In genomic region chr2:146299841-146300460, GRCm38 (mm10) we compare ENCODE assay signal across 19 mouse cellular contexts.
DNase-seq lines count a peak whose midpoint lies in the region; ATAC-seq and TF ChIP-seq lines count a peak whose summit lies in the region.
"Had no signal": no experiment of that assay in that cellular context is flagged by ENCODE, and none has a peak within 500 bp of the region (broad histone marks: within the 10 kb centered on the region; RNA-seq: fewer than 3 reads in every experiment).

No protein-coding gene starts in this region.

- H3K9ac ChIP-seq in hindbrain, embryonic 14.5 days: no peak overlapping the region
- no peak overlapping the region for H3K9ac ChIP-seq in forebrain, embryonic 15.5 days (replicated peaks)
- no peak overlapping the region for H3K9ac ChIP-seq in midbrain, embryonic 14.5 days (replicated peaks; ENCODE audit: low read length)
- H3K9ac ChIP-seq: heart, embryonic 13.5 days; intestine, embryonic 15.5 days; liver, embryonic 12.5 days had no signal

- H3K27ac ChIP-seq in hindbrain, embryonic 10.5 days: peak overlapping the region; percentile 84
- H3K27ac ChIP-seq in hindbrain, embryonic 14.5 days: no peak overlapping the region
- H3K27ac ChIP-seq in embryonic facial prominence, embryonic 10.5 days (replicated peaks): peak overlapping the region; percentile 51; the same call in 1 of the 2 replicates
- peak overlapping the region; percentile 79 for H3K27ac ChIP-seq in forebrain, embryonic 15.5 days (replicated peaks)
- H3K27ac ChIP-seq in midbrain, embryonic 14.5 days (replicated peaks; ENCODE audit: low read depth, low read length): peak overlapping the region; percentile 22; the same call in 1 of the 2 replicates
- H3K27ac ChIP-seq: heart, embryonic 13.5 days; intestine, embryonic 15.5 days; liver, embryonic 12.5 days had no signal

- intact Hi-C loops in left cerebral cortex, postnatal 36 days (cut with DNase I): no loop called here

- 31% methylated on average over 3 of the region's 3 CpGs for WGBS in hindbrain, embryonic 10.5 days
- WGBS in hindbrain, embryonic 14.5 days: 9% methylated on average over 3 of the region's 3 CpGs
- 45% methylated on average over 3 of the region's 3 CpGs for WGBS in embryonic facial prominence, embryonic 10.5 days
- 12% methylated on average over 3 of the region's 3 CpGs for WGBS in forebrain, embryonic 15.5 days
- 4% methylated on average over 3 of the region's 3 CpGs for WGBS in midbrain, embryonic 14.5 days
- WGBS in lung, adult 2 months: 89% methylated on average over 3 of the region's 3 CpGs

- no peak for TF ChIP-seq POLR2A in lung, adult 2 months (IDR thresholded peaks at IDR 0.05; ENCODE audit: borderline replicate concordance, extremely low read depth, low read depth, low read length)

- H3K4me3 ChIP-seq in hindbrain, embryonic 10.5 days: no peak overlapping the region
- no peak overlapping the region for H3K4me3 ChIP-seq in hindbrain, embryonic 14.5 days (replicated peaks; ENCODE audit: low read length)
- no peak overlapping the region for H3K4me3 ChIP-seq in embryonic facial prominence, embryonic 10.5 days
- H3K4me3 ChIP-seq in forebrain, embryonic 15.5 days: no peak overlapping the region
- no peak overlapping the region for H3K4me3 ChIP-seq in midbrain, embryonic 14.5 days (replicated peaks; ENCODE audit: low read depth, low read length)
- H3K4me3 ChIP-seq in lung, adult 2 months (replicated peaks; ENCODE audit: extremely low read depth, low read depth, low read length): no peak overlapping the region
- H3K4me3 ChIP-seq: heart, embryonic 13.5 days; intestine, embryonic 15.5 days; liver, embryonic 12.5 days; myocyte had no signal

- no peaks in the 10 kb centered on the region for H3K27me3 ChIP-seq in hindbrain, embryonic 10.5 days (ENCODE audit: insufficient read depth, poor library complexity, severe bottlenecking)
- no peaks in the 10 kb centered on the region for H3K27me3 ChIP-seq in hindbrain, embryonic 14.5 days (ENCODE audit: control insufficient read depth, insufficient read depth, low read length)
- H3K27me3 ChIP-seq in embryonic facial prominence, embryonic 10.5 days (replicated peaks; ENCODE audit: low read depth, poor library complexity, severe bottlenecking): no peaks in the 10 kb centered on the region
- H3K27me3 ChIP-seq in forebrain, embryonic 15.5 days: no peaks in the 10 kb centered on the region
- no peaks in the 10 kb centered on the region for H3K27me3 ChIP-seq in midbrain, embryonic 14.5 days (ENCODE audit: control insufficient read depth, insufficient read depth, low read length)
- H3K27me3 ChIP-seq: CH12.LX; heart, embryonic 13.5 days; intestine, embryonic 15.5 days; liver, embryonic 12.5 days had no signal

- peaks cover 54% of the 10 kb centered on the region for H3K4me1 ChIP-seq in hindbrain, embryonic 10.5 days (replicated peaks)
- peaks cover 10% of the 10 kb centered on the region for H3K4me1 ChIP-seq in hindbrain, embryonic 14.5 days (replicated peaks; ENCODE audit: control insufficient read depth, insufficient read depth, low read length)
- peaks cover 34% of the 10 kb centered on the region for H3K4me1 ChIP-seq in embryonic facial prominence, embryonic 10.5 days
- H3K4me1 ChIP-seq in forebrain, embryonic 15.5 days: peaks cover 34% of the 10 kb centered on the region
- peaks cover 25% of the 10 kb centered on the region for H3K4me1 ChIP-seq in midbrain, embryonic 14.5 days (ENCODE audit: control insufficient read depth, insufficient read depth, low read length)
- peaks cover 3% of the 10 kb centered on the region; the same call in 1 of the 2 replicates for H3K4me1 ChIP-seq in lung, adult 2 months (ENCODE audit: control insufficient read depth, insufficient read depth, low read length)
- H3K4me1 ChIP-seq: heart, embryonic 13.5 days; intestine, embryonic 15.5 days had no signal

- H3K9me3 ChIP-seq in hindbrain, embryonic 10.5 days: no peaks in the 10 kb centered on the region
- H3K9me3 ChIP-seq in hindbrain, embryonic 14.5 days (ENCODE audit: control insufficient read depth, low read length): no peaks in the 10 kb centered on the region
- H3K9me3 ChIP-seq in embryonic facial prominence, embryonic 10.5 days: no peaks in the 10 kb centered on the region
- no peaks in the 10 kb centered on the region for H3K9me3 ChIP-seq in forebrain, embryonic 15.5 days
- no peaks in the 10 kb centered on the region for H3K9me3 ChIP-seq in midbrain, embryonic 14.5 days (ENCODE audit: control insufficient read depth, low read length)
- H3K9me3 ChIP-seq: heart, embryonic 13.5 days; intestine, embryonic 15.5 days; liver, embryonic 12.5 days had no signal

- DNase-seq in hindbrain, embryonic 10.5 days (ENCODE audit: low spot score): peak; percentile 43
- no peak for DNase-seq in hindbrain, embryonic 14.5 days (ENCODE audit: low spot score)
- DNase-seq in embryonic facial prominence, embryonic 10.5 days (ENCODE audit: low spot score): no peak
- peak; percentile 74 for DNase-seq in midbrain, embryonic 14.5 days
- DNase-seq in left cerebral cortex, postnatal 36 days (ENCODE audit: low spot score in 2 of 2): no peak
- no peak for DNase-seq in gastrocnemius, postnatal 4 days (ENCODE audit: low spot score in 2 of 2)
- DNase-seq in lung, adult 2 months: no peak
- DNase-seq: adrenal gland, postnatal 25 days; cerebellum, adult 9-10 months; heart, postnatal 36 days; layer of hippocampus, postnatal 36 days; right cerebral cortex, postnatal 4 days; thymus, postnatal 4 days had no signal

- no peak overlapping the region for H3K4me2 ChIP-seq in hindbrain, embryonic 14.5 days (replicated peaks)
- no peak overlapping the region for H3K4me2 ChIP-seq in forebrain, embryonic 15.5 days (replicated peaks)
- H3K4me2 ChIP-seq in midbrain, embryonic 14.5 days (ENCODE audit: low read length): no peak overlapping the region
- H3K4me2 ChIP-seq: heart, embryonic 13.5 days; intestine, embryonic 15.5 days; liver, embryonic 12.5 days had no signal

- no peaks in the 10 kb centered on the region for H3K36me3 ChIP-seq in hindbrain, embryonic 10.5 days
- no peaks in the 10 kb centered on the region for H3K36me3 ChIP-seq in hindbrain, embryonic 14.5 days (replicated peaks; ENCODE audit: control insufficient read depth, insufficient read depth)
- no peaks in the 10 kb centered on the region for H3K36me3 ChIP-seq in embryonic facial prominence, embryonic 10.5 days (replicated peaks)
- no peaks in the 10 kb centered on the region for H3K36me3 ChIP-seq in forebrain, embryonic 15.5 days
- H3K36me3 ChIP-seq in midbrain, embryonic 14.5 days (ENCODE audit: control insufficient read depth, insufficient read depth, low read length): 0 out of 2 replicates have a peak, but pooled peaks cover 2% of the 10 kb centered on the region
- H3K36me3 ChIP-seq: intestine, embryonic 15.5 days; liver, embryonic 12.5 days had no signal

- no peak for TF ChIP-seq CTCF in lung, adult 2 months (IDR thresholded peaks at IDR 0.05; ENCODE audit: insufficient read depth, low read length)

- ATAC-seq in hindbrain, embryonic 14.5 days (ENCODE audit: low FRiP score): no peak
- ATAC-seq in forebrain, embryonic 15.5 days (replicated peaks): peak; percentile 87
- peak; percentile 79; the same call in 1 of the 2 replicates for ATAC-seq in midbrain, embryonic 14.5 days (ENCODE audit: low FRiP score, low TSS enrichment)
- ATAC-seq: intestine, embryonic 15.5 days; liver, embryonic 12.5 days had no signal

Comparison
In these comparisons a context has a peak if more than half of its experiments do, and no peak if none do; other contexts are left out.
1. DNase-seq: peak in hindbrain, embryonic 10.5 days (single experiment) and midbrain, embryonic 14.5 days (single experiment); none in hindbrain, embryonic 14.5 days (single experiment), embryonic facial prominence, embryonic 10.5 days (single experiment), left cerebral cortex, postnatal 36 days (0 of 2), gastrocnemius, postnatal 4 days (0 of 2) and lung, adult 2 months (single experiment).